Mouse (Mus musculus) kidney, adult 2 months (tissue): ENCODE measurements at regions not wholly inside any gene's neighbourhood (a gene's known extent, or its start where the extent isn't known, plus 50 kb on each side); places are given as distances from the start of the nearest gene placed in this dataset.

Experiments
- DNase-seq: peaks from one replicate; pipeline ENCODE4 v3.0.0; 2021
- H3K27ac ChIP-seq: fragments of 200-500 bp; 2 replicates; pipeline ENCODE4 v1.5.1; 2012; ENCODE audit warnings: low read depth, low read length, control low read depth, inconsistent platforms; ENCODE audit not compliant: insufficient read depth
- H3K27me3 ChIP-seq: fragments of 200-500 bp; replicated peaks from 2 replicates; pipeline ENCODE4 v1.6.1; 2012; ENCODE audit warnings: mild to moderate bottlenecking, moderate library complexity, low read length, inconsistent platforms; ENCODE audit not compliant: control insufficient read depth, insufficient read depth
- H3K36me3 ChIP-seq: fragments of 200-500 bp; 2 replicates; pipeline ENCODE4 v1.6.1; 2012; ENCODE audit warnings: mild to moderate bottlenecking, moderate library complexity, low read length, inconsistent platforms; ENCODE audit not compliant: control insufficient read depth, insufficient read depth
- H3K4me1 ChIP-seq: fragments of 200-500 bp; 2 replicates; pipeline ENCODE4 v1.6.1; 2011; ENCODE audit warnings: low read length; ENCODE audit not compliant: control insufficient read depth, insufficient read depth
- H3K4me3 ChIP-seq: fragments of 200-500 bp; 2 replicates; pipeline ENCODE4 v1.5.1; 2011; ENCODE audit warnings: mild to moderate bottlenecking, low read depth, low read length, control low read depth; ENCODE audit not compliant: insufficient read depth
- CTCF ChIP-seq: fragments of 200-500 bp; conservative IDR thresholded peaks from 2 replicates; pipeline ENCODE4 v1.5.1; 2011; ENCODE audit warnings: low read depth, mild to moderate bottlenecking, control low read depth, low read length, moderate library complexity, mixed read lengths; ENCODE audit not compliant: insufficient read depth, insufficient read length
- POLR2A ChIP-seq: fragments of 200-500 bp; IDR thresholded peaks from one replicate; pipeline ENCODE4 v1.6.1; 2011; ENCODE audit warnings: low read depth, low read length, control low read depth
- WGBS: fragments of 180-500 bp; shearing (Covaris S2); methylation state at CpG from one replicate; pipeline ENCODE4 v1.1.7; 2018; 5-methylcytosine and 5-hydroxymethylcytosine counted together

- no peak overlapping the region for H3K4me3 ChIP-seq
- no peak overlapping the region for H3K27ac ChIP-seq
- H3K36me3 ChIP-seq: no peaks in the 10 kb centered on the region
- TF ChIP-seq CTCF: no peak
- no peak for TF ChIP-seq POLR2A
- H3K27me3 ChIP-seq: no peaks in the 10 kb centered on the region
- 98% methylated on average over 2 of the region's 2 CpGs for WGBS
- DNase-seq: no peak
- H3K4me1 ChIP-seq: peaks cover 5% of the 10 kb centered on the region; the same call in 1 of the 2 replicates
Measured at GRCm38 (mm10) chr12:119068079-119068478, 101.9 kb upstream of the Abcb5 start.

- TF ChIP-seq POLR2A (no peak), CTCF (no peak)
- H3K4me3 ChIP-seq: no peak overlapping the region
- WGBS: 52% methylated on average over 2 of the region's 2 CpGs
- H3K4me1 ChIP-seq: no peaks in the 10 kb centered on the region; the same call in 1 of the 2 replicates
- H3K27me3 ChIP-seq: no peaks in the 10 kb centered on the region
- no peak overlapping the region for H3K27ac ChIP-seq
- DNase-seq: peak; percentile 77
- H3K36me3 ChIP-seq: no peaks in the 10 kb centered on the region
Measured at GRCm38 (mm10) chr12:119062931-119063330, 96.7 kb upstream of the Abcb5 start.

- Histone ChIP-seq H3K36me3 (no peaks in the 10 kb centered on the region), H3K4me1 (no peaks in the 10 kb centered on the region; the same call in 1 of the 2 replicates), H3K4me3 (no peak overlapping the region), H3K27me3 (no peaks in the 10 kb centered on the region), H3K27ac (no peak overlapping the region)
- no peak for DNase-seq
- no peak for TF ChIP-seq POLR2A
- TF ChIP-seq CTCF: no peak
Measured at GRCm38 (mm10) chr12:119062490-119062889, 96.3 kb upstream of the Abcb5 start.

GRCm38 (mm10) chr12:119054560-119054959 is 88.3 kb upstream of the Abcb5 start:
- H3K27me3 ChIP-seq: no peaks in the 10 kb centered on the region
- H3K36me3 ChIP-seq: no peaks in the 10 kb centered on the region
- TF ChIP-seq POLR2A (no peak), CTCF (no peak)
- H3K4me3 ChIP-seq: no peak overlapping the region
- whole genome bisulfite sequencing: 21% methylated on average over 3 of the region's 3 CpGs
- no peak overlapping the region for H3K27ac ChIP-seq
- no peak for DNase-seq
- no peaks in the 10 kb centered on the region for H3K4me1 ChIP-seq

- no peaks in the 10 kb centered on the region for H3K4me1 ChIP-seq
- H3K27ac ChIP-seq: no peak overlapping the region
- no peaks in the 10 kb centered on the region for H3K27me3 ChIP-seq
- no peaks in the 10 kb centered on the region for H3K36me3 ChIP-seq
- 67% methylated on average over 2 of the region's 2 CpGs for WGBS
- H3K4me3 ChIP-seq: no peak overlapping the region
- no peak for TF ChIP-seq CTCF
- TF ChIP-seq POLR2A: no peak
- no peak for DNase-seq
Measured at GRCm38 (mm10) chr12:119051692-119052379, 85.6 kb upstream of the Abcb5 start.

GRCm38 (mm10) chr12:119038306-119038705 is 72.1 kb upstream of the Abcb5 start:
- 95% methylated on average over 3 of the region's 3 CpGs for WGBS
- H3K4me3 ChIP-seq: no peak overlapping the region

GRCm38 (mm10) chr12:119034828-119035227 is 68.6 kb upstream of the Abcb5 start:
- no peak overlapping the region for H3K4me3 ChIP-seq
- no peaks in the 10 kb centered on the region for H3K36me3 ChIP-seq
- no peak overlapping the region for H3K27ac ChIP-seq
- DNase-seq: no peak
- H3K4me1 ChIP-seq: no peaks in the 10 kb centered on the region
- no peak for TF ChIP-seq CTCF
- TF ChIP-seq POLR2A: no peak
- no peaks in the 10 kb centered on the region for H3K27me3 ChIP-seq
- 91% methylated on average over 4 of the region's 4 CpGs for WGBS

More at GRCm38 (mm10) chr12:119038306-119038705, 72.1 kb upstream of the Abcb5 start:
- H3K4me1 ChIP-seq: no peaks in the 10 kb centered on the region
- no peak for DNase-seq
- TF ChIP-seq CTCF: no peak
- TF ChIP-seq POLR2A: no peak
- no peaks in the 10 kb centered on the region for H3K36me3 ChIP-seq
- H3K27me3 ChIP-seq: no peaks in the 10 kb centered on the region
- no peak overlapping the region for H3K27ac ChIP-seq

- H3K4me1 ChIP-seq: 0 out of 2 replicates have a peak, but pooled peaks cover 2% of the 10 kb centered on the region
- H3K27me3 ChIP-seq: no peaks in the 10 kb centered on the region
- peak; percentile 64 for DNase-seq
- no peak overlapping the region for H3K4me3 ChIP-seq
- H3K27ac ChIP-seq: no peak overlapping the region
- H3K36me3 ChIP-seq: no peaks in the 10 kb centered on the region
- WGBS: 61% methylated on average over 2 of the region's 2 CpGs
- no peak for TF ChIP-seq POLR2A
Measured at GRCm38 (mm10) chr12:119028711-119029110, 62.5 kb upstream of the Abcb5 start.
